Mouse (Mus musculus) cortical plate, adult 2 months (tissue): ENCODE data around the gene Ap1m1.

Experiments used
- CTCF ChIP-seq: fragments of 200-500 bp; IDR thresholded peaks from 2 replicates; pipeline ENCODE4 v1.5.1; 2011; ENCODE audit warnings: mild to moderate bottlenecking, control low read depth, low read length; ENCODE audit not compliant: insufficient read depth; ENCODE audit errors: extremely low read depth
- POLR2A ChIP-seq: fragments of 200-500 bp; IDR thresholded peaks from 2 replicates; pipeline ENCODE4 v1.6.1; 2011; ENCODE audit warnings: mild to moderate bottlenecking, low read length, control low read depth; ENCODE audit not compliant: insufficient read depth; ENCODE audit errors: extremely low read depth

GRCm38 (mm10) chr8:72289051-72289450 lies 49.2 kb downstream of the Ap1m1 start:
- TF ChIP-seq CTCF (no peak), POLR2A (no peak)
